Mouse (Mus musculus) heart, postnatal 10 days (tissue): ENCODE measurements around the gene Vwf. TPM values are rescaled to one million over a fixed set of nuclear protein-coding genes. Genes with fewer than 3 reads are reported as not detected.

Experiments
- DNase-seq, 2 experiments: peaks; one replicate each; pipeline ENCODE4 v3.0.0; 2021
- intact Hi-C: fragments of 180-260 bp; cut with DNase I; formaldehyde crosslinking; loops from one replicate; pipeline ENCODE4 v1.15.1; 2025
- total RNA-seq, 2 experiments: library from RNA; stranded (reverse); gene quantifications; 2 replicates each; pipeline ENCODE4 v1.2.3; 2021

The Vwf gene
- 10 to 100 TPM; 77.4 to 85.2 TPM for total RNA-seq

- DNase-seq = no peak
- intact Hi-C loops = no loop called here
These were observed at the start of gene Vwf for GRCm38 (mm10) chr6:125546474-125546873. Vwf (plus strand) TSS chr6:125546774.

- peak in 1 of 2 experiments; percentile 50 for DNase-seq
These were observed 48.5 kb upstream of the Vwf start for GRCm38 (mm10) chr6:125498062-125498461.

GRCm38 (mm10) chr6:125503186-125503802 lies 43.3 kb upstream of the Vwf start:
- no peak for DNase-seq

More at GRCm38 (mm10) chr6:125498062-125498461, 48.5 kb upstream of the Vwf start:
- intact Hi-C loops = loop anchor here (2.0 kb wide), 1 partner anchor 103 kb away; no protein-coding TSS in a partner anchor

GRCm38 (mm10) chr6:125504622-125505355 lies 41.8 kb upstream of the Vwf start:
- intact Hi-C loops = no loop called here

More at GRCm38 (mm10) chr6:125503186-125503802, 43.3 kb upstream of the Vwf start:
- intact Hi-C loops = no loop called here

GRCm38 (mm10) chr6:125506427-125506826 lies 40.1 kb upstream of the Vwf start:
- DNase-seq = no peak
- intact Hi-C loops = no loop called here

More at GRCm38 (mm10) chr6:125504622-125505355, 41.8 kb upstream of the Vwf start:
- no peak for DNase-seq

- intact Hi-C loops = loop anchor here (5.0 kb wide), 1 partner anchor 93 kb away; no protein-coding TSS in a partner anchor
These were observed 36.8 kb upstream of the Vwf start for GRCm38 (mm10) chr6:125509783-125510182.

GRCm38 (mm10) chr6:125510645-125511044 lies 35.9 kb upstream of the Vwf start:
- intact Hi-C loops = loop anchor here (5.0 kb wide), 1 partner anchor 92 kb away; no protein-coding TSS in a partner anchor

More at GRCm38 (mm10) chr6:125509783-125510182, 36.8 kb upstream of the Vwf start:
- no peak for DNase-seq

GRCm38 (mm10) chr6:125511196-125511595 lies 35.4 kb upstream of the Vwf start:
- intact Hi-C loops = loop anchor here (5.0 kb wide), 1 partner anchor 91 kb away; no protein-coding TSS in a partner anchor

More at GRCm38 (mm10) chr6:125510645-125511044, 35.9 kb upstream of the Vwf start:
- DNase-seq = no peak

GRCm38 (mm10) chr6:125512950-125513596 lies 33.5 kb upstream of the Vwf start:
- intact Hi-C loops = loop anchor here (5.0 kb wide), 1 partner anchor 89 kb away; no protein-coding TSS in a partner anchor
- peak; percentile 73 for DNase-seq

More at GRCm38 (mm10) chr6:125511196-125511595, 35.4 kb upstream of the Vwf start:
- DNase-seq = no peak

GRCm38 (mm10) chr6:125515503-125516315 lies 30.9 kb upstream of the Vwf start:
- intact Hi-C loops = loop anchor here (2.0 kb wide), 1 partner anchor 21 kb away; the partner anchor contains the start of gene Cd9
- DNase-seq = peak; percentile 78 to 86

GRCm38 (mm10) chr6:125521558-125522193 lies 24.9 kb upstream of the Vwf start:
- DNase-seq = no peak
- intact Hi-C loops = no loop called here

GRCm38 (mm10) chr6:125524027-125524426 lies 22.5 kb upstream of the Vwf start:
- intact Hi-C loops = no loop called here
- no peak for DNase-seq

GRCm38 (mm10) chr6:125526066-125526465 lies 20.5 kb upstream of the Vwf start:
- intact Hi-C loops = no loop called here
- DNase-seq = no peak

- intact Hi-C loops = loop anchor here (1.0 kb wide), 1 partner anchor 72 kb away; no protein-coding TSS in a partner anchor
- no peak for DNase-seq
These were observed 17.9 kb upstream of the Vwf start for GRCm38 (mm10) chr6:125528614-125529200.

GRCm38 (mm10) chr6:125529479-125529878 lies 17.1 kb upstream of the Vwf start:
- peak; percentile 59 to 64 for DNase-seq
- intact Hi-C loops = loop anchor here (1.0 kb wide), 1 partner anchor 71 kb away; no protein-coding TSS in a partner anchor

GRCm38 (mm10) chr6:125533104-125533650 lies 13.4 kb upstream of the Vwf start:
- no peak for DNase-seq
- intact Hi-C loops = no loop called here

- no peak for DNase-seq
- intact Hi-C loops = no loop called here
These were observed 11.6 kb upstream of the Vwf start for GRCm38 (mm10) chr6:125534990-125535389.

- no peak for DNase-seq
- intact Hi-C loops = no loop called here
These were observed 8.1 kb upstream of the Vwf start for GRCm38 (mm10) chr6:125538469-125538868.

GRCm38 (mm10) chr6:125539423-125539822 lies 7.2 kb upstream of the Vwf start:
- DNase-seq = no peak
- intact Hi-C loops = no loop called here
